Mouse (Mus musculus) kidney, postnatal 25 days (tissue): ENCODE measurements around the gene Acvr2b.

Source experiments
- DNase-seq, 2 experiments: peaks; one replicate each; pipeline ENCODE4 v3.0.0; 2021; ENCODE audit warnings: mixed read lengths in 2 of 2

The Acvr2b gene

DNA sequence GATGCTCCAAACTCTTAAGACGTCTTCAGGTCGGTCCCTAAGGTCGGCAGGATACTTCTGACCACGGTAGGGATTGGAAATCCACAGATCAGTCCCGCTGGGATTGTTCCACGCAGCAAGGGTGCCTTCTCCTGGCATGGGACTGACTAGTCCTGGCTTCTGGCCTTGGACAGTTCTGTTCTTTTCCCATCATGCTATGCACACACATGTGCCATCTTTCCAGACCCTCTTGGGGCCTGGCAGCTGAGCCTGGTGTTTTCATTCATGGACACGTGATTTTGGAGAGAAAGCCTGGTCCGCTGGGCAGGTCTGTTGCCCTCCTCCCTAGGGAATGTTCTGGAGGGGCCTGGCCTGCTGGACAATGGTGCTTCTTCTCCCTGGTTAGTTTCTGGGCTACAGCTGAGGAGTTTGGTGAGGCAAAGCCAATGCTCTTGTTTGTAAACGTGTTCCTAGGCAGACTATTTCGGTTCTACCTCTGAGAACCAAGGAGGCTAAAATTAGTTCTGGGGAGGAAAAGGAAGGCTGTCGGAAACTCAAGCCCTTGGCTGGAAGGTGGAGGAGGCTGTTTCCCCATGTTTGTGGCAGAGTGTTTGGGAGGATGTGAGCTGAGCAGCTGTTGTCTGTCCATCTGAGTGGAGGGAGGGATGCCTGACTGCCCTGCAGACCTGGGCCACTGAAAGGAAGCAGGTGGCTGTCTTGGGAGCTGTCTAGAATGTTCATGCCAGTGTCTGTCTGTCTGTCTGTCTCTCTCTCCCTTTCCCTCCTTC, 7.2 kb downstream of the Acvr2b start:
- DNase-seq, result peak in 1 of 2 experiments; percentile 42

GRCm38 (mm10) chr9:119409864-119410263, 7.9 kb downstream of the Acvr2b start:
- peak in 1 of 2 experiments; percentile 42 for DNase-seq

- no peak for DNase-seq
Measured at GRCm38 (mm10) chr9:119418025-119418424, 16.1 kb downstream of the Acvr2b start.

- no peak for DNase-seq
Measured at GRCm38 (mm10) chr9:119419852-119420438, 18.0 kb downstream of the Acvr2b start.

DNA sequence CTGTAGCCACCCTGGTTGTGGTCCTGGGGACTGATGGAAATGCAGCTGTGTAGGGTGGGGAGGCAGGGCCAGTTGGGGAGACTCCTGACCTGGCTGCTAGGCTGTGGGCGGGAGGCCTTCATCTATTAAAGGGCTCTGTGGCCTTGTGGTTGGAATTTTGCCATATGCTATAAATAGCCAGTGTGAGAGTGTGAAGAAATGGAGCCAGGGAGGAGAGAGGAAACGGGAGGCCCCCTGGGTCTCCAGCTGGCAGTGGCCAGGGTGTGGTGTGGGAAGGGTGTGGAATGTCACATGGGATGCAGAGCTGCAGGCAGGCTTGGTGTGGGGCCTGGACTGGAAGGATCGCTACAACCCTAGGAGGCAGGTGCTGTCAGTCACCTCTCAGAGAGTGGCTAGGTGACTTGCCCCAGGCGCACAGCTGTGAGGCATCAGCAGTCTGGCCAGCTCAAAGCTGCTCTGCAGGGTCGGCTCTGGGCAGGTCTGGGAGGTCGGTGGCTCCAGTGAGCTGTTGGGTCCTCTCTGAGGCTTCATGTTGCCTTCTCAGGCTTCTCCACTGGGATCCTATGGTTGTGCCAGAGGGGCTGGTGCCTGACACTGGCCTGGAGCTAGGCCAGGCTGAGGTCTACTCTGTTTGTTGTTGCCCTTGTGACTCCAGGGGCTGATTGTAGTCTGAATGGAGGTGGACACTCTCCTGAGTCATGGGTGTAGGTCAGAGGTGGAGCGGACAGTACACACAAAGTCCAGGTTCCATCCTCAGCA, 23.5 kb downstream of the Acvr2b start:
- DNase-seq, result peak; percentile 45 to 79

DNA sequence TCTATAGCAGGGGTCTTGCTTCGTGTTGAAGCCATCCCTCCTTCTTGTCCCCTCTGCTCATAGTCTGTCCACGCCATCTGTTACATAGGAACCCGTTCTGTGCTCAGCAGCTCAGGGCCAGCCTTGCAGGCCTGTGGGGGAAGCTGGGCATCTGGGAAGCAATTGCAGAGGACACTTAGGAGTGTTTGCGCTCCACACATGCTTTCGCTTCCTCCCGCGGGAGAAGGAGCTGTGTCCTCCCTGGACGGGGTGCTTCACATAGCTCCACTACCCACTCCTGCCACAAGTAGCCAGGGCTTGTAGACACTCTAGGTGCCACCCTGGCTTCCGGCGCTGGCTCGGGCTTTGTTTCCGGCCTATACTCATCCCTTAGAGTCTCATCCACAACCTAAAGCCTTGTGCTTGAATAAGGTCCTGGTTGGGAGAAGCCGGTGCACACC, 24.1 kb downstream of the Acvr2b start:
- DNase-seq, result no peak

DNA sequence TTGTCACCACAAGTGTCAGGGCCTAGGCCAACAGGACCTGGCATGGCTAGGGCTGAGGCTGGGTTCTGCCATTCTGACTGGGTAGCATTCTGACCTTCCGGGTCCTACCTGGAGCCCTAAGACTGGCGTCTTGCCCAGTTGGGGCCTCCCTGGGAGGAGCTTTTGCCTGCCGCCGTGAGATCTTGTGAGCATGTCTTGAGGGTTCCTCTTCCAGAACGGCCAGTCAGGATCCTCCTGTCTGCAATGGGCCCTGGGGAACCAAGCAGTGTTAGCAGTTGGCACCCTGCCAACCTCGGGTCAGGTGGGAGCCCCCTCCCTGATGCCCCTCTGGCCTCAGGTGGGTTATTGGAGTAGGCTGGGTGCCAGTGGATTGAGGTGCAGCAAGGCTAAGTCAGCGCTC, 24.6 kb downstream of the Acvr2b start:
- DNase-seq, result peak in 1 of 2 experiments; percentile 38

DNA sequence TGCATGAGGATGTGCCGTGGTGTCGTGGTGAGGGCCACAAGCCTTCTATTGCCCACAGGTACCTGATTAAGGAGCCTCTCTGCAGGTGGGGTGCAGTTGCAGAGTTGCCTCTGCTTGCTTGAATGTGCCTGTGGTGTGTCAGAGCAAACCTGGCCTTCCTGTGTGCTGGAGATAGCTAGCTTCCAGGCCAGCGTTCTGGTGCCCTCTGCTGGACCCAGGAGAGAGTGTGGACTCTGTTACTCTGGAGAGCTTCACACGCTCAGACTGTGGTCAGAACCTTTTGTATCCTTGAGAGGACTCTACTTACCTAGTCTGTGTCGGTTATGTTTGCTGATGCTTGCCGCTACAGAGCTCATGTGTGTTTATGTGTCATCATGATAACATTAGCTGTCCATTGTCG, 28.4 kb downstream of the Acvr2b start:
- peak; percentile 88 to 92 for DNase-seq

GRCm38 (mm10) chr9:119435855-119436254, 33.9 kb downstream of the Acvr2b start:
- no peak for DNase-seq

- DNase-seq, result no peak
Measured at GRCm38 (mm10) chr9:119438065-119438464, 36.1 kb downstream of the Acvr2b start.

DNA sequence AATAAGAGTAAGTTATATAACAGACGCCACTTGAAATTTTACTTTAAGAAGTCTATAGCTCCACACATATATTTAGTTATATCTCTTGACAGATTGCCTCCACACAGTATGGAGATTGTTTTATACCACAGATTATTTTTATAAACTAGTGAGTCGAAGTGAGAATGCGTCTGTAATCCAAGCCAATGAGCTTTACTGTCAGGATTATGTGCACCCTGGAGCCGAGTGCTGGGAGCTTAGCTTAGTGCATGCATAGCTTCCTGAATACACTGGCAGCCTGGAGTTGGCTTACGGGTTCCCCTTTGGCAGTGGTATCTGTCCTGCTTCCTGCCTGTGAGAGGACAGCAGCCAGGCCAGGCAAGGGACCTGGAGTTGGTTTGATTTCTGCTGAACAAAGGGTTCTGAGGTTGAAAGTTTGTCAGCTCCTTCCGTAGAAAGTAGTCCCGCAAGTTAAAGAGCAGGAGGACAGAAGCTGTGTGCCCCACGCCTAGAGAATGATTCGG, 36.6 kb downstream of the Acvr2b start:
- no peak for DNase-seq

DNA sequence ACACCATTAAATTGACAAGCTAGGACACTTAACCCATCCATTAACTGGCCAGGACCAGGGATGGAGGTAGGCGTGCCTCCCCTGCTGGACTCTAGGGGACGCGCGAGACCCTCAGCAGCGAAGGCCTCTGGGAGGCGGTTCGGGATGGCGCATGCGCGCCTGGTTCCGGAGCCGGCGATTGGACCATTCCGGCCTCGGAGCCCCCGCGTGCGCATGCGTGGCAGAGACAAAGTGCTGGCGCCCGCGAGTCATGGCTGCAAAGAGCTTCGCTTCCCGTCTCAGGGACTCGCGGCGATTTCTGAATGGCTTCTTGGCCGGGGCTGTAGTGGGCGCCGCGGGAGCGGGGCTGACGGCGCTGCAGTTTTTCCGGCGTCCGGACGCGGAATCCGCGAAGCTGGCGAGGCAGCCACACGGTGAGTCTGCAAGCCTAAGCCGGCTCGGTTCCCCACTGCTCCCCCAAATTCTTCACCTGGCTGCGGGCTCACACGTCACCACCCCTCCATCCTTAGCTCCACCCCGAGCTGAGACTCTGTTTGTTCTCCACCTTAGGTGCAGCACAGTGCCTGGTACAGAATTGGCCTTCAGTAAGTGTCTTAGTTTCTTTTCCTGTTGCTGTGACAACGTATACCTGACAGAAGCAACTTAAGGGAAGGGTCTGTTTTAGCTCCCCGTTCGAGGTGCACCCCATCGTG, 43.0 kb downstream of the Acvr2b start, which contains the start of gene Exog:
Gene Exog (plus strand): TSS at position 206 of the 692 bp plus-strand sequence.
- peak; percentile 98 to 99 for DNase-seq

DNA sequence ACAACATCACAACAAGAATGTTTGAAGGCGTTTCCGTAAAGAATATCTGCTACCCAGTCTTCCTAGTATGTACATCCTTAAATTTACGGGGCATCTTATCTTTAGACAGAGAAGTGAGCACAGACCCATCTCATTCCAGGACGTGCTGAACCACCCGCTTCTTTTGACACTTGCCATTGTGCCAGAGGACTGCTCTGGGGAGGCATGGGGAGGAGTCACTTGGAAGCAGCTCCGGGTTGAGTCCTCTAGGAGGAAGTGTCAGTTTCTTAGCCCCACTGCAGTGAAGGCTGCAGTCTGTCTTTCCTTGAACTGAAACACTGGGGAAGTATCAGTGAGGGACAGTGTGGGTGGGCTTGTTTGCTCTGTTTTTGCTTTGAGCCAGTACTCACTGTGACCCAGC, 43.8 kb downstream of the Acvr2b start:
- no peak for DNase-seq

DNA sequence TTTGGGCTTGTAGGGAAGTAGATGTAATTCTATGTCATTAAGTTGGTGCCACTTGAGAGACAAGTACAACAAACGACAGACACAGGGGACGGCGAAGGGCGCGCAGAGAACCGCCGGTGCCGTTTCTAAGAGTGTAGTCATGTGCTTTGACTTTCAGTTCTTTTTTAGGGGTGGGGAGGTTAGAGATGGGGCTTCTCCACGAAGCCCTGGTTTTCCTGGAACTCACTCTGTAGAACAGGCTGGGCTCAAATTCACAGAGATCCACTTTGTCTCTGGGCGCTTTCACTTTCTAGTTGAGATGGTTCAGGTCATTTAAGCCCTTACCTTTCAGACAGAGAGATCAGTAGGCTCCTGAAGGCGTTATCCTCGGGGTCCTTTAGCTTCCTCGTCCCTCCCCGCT, 54.0 kb downstream of the Acvr2b start:
- DNase-seq, result no peak

- no peak for DNase-seq
Measured at GRCm38 (mm10) chr9:119457122-119457521, 55.2 kb downstream of the Acvr2b start.

GRCm38 (mm10) chr9:119460410-119460809, 58.5 kb downstream of the Acvr2b start:
- peak in 1 of 2 experiments; percentile 67 for DNase-seq

GRCm38 (mm10) chr9:119465056-119465455, 63.1 kb downstream of the Acvr2b start:
- DNase-seq, result no peak

DNA sequence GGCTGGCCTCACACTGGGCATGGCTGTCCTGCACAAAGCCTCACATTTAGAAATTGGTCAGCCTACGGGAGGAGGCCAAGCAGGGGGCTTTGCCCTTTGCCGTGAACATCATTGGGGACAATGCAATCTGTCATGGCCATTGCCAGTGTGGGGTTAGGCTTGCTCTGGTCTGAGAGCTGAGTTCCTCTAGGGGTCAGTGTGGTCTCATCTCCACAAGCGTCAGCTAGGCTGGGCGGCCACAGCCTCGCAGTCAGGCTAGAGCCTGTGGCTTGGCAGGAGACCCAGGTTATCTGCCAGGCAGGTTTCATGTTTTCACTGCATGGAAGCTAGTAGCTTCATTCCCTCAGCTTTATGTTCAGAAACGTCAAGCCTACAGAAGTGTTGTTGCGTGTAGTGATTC, 63.7 kb downstream of the Acvr2b start:
- DNase-seq, result peak; percentile 54 to 69

DNA sequence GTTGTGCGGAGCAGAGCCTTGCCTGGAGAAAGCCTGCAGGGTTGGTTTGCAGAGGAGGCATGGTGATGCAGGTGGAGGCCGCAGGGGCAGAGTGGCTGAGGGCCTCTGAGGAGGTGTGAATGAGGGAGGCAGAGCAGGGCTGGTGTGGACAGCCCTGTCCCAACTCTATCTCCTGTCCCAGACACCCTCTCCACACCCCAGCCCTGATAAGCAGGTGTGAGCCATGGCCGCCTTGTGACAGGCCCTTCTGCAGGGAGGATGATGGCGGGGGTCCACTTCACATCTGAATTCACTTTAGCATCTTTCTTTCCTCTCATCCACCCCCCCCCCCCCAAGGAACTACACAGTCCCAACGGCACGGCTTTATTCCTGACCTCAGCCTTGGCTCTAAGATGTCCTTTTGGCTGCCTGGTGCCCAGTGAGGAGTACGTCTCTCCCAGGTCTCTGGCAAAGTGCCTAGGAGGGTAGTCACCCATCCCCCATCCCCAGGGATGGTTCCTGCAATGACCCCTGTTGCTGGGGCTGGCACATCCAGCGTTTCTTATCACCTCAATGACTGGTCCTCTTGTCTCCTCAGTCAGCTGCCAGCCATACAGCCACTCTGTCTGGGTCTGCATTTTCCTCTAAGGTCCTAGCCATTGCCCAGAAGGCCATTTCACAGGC, 67.9 kb downstream of the Acvr2b start:
- DNase-seq, result no peak

GRCm38 (mm10) chr9:119472412-119472918, 70.5 kb downstream of the Acvr2b start:
- no peak for DNase-seq

DNA sequence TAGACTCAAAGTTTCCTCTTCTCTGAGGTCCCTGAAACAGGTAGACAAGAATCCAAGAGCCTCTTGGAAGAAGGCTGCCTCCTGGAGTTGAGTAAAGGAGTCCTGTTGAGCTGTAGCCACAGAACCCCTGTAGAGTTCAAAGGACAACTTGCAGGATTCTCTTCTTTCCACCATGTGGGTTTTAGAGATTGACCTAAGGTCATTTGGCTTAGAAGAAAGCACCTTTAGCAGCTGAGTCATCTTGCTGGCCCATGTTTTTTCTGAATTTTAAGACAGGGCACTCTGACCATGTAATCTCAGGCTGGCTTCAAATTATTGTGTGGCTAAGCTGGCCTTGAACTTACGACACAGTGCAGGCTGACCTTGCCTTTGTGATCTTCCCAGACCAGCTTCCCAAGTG, 71.1 kb downstream of the Acvr2b start:
- DNase-seq, result peak in 1 of 2 experiments; percentile 11

GRCm38 (mm10) chr9:119473608-119474164, 71.8 kb downstream of the Acvr2b start:
- DNase-seq, result no peak
